Comparison of ENCODE assay signal across 16 mouse cellular contexts in the genomic region with DNA sequence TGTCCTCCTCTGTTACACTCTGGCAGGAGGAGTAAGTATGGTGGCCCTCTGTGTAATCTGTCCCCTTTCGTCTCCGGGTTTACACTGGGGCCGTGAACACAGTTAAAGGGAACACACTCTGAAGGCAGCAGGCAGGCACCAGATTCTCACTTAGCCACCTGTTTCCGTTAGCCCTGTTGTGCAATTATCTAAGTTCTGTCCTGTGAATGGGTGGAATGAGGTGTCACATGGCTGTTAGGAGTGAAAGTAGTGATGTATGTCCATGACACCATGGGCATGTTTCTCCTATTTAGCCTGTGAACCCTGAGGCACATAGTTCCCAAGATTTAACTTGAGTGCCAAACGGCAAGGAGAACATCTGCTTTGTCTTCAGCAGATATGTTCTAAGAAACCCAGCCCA. TPM values are rescaled to one million over a fixed set of nuclear protein-coding genes. Genes with fewer than 3 reads are reported as not detected.
DNase-seq lines count a peak whose midpoint lies in the region; ATAC-seq and TF ChIP-seq lines count a peak whose summit lies in the region.
"Had no signal": no experiment of that assay in that cellular context is flagged by ENCODE, and none has a peak within 500 bp of the region (broad histone marks: within the 10 kb centered on the region; RNA-seq: fewer than 3 reads in every experiment).

No protein-coding gene starts in this region.

- no peak for TF ChIP-seq POLR2A in heart, adult 2 months (IDR thresholded peaks at IDR 0.05; ENCODE audit: insufficient read depth, low read depth, low read length)

- peaks cover 9% of the 10 kb centered on the region for H3K79me2 ChIP-seq in heart, adult 2 months (replicated peaks; ENCODE audit: control insufficient read depth, insufficient read depth, low read length)

- intact Hi-C loops in heart, adult 2 months (cut with DNase I) = loop anchor here (5.0 kb wide), 1 partner anchor 53 kb away; no protein-coding TSS in a partner anchor

- no peak for TF ChIP-seq CTCF in heart, postnatal 0 days (IDR thresholded peaks at IDR 0.05; ENCODE audit: low read depth)
- TF ChIP-seq CTCF in heart, adult 2 months (IDR thresholded peaks at IDR 0.05) = no peak
- no peak for TF ChIP-seq CTCF in liver, embryonic 14.5 days (IDR thresholded peaks at IDR 0.05; ENCODE audit: low read depth)

- H3K9ac ChIP-seq in heart, postnatal 0 days (replicated peaks; ENCODE audit: low read depth, low read length) = no peak overlapping the region
- H3K9ac ChIP-seq in heart, adult 2 months (ENCODE audit: low read depth, low read length) = no peak overlapping the region
- H3K9ac ChIP-seq in liver, embryonic 14.5 days (replicated peaks) = no peak overlapping the region
- H3K9ac ChIP-seq in hindbrain, embryonic 11.5 days (ENCODE audit: low read depth, low read length) = no peak overlapping the region
- H3K9ac ChIP-seq: limb, embryonic 15.5 days had no signal

- peaks cover 28% of the 10 kb centered on the region for H3K4me1 ChIP-seq in heart, postnatal 0 days (ENCODE audit: control insufficient read depth, insufficient read depth)
- peaks cover 14% of the 10 kb centered on the region for H3K4me1 ChIP-seq in heart, adult 2 months (ENCODE audit: control insufficient read depth, insufficient read depth, low read length)
- H3K4me1 ChIP-seq in liver, embryonic 14.5 days (replicated peaks; ENCODE audit: control insufficient read depth in 2 of 2, insufficient read depth in 2 of 2, low read length in 1 of 2) = peaks cover 13 to 46% of the 10 kb centered on the region in 2 experiments
- no peaks in the 10 kb centered on the region for H3K4me1 ChIP-seq in hindbrain, embryonic 11.5 days (replicated peaks; ENCODE audit: control insufficient read depth, insufficient read depth, low read length)

- no peak for DNase-seq in heart, postnatal 0 days (ENCODE audit: low spot score)
- DNase-seq in heart, adult 2 months = no peak
- DNase-seq in liver, embryonic 14.5 days (ENCODE audit: low read depth in 3 of 3, low spot score in 3 of 3) = no peak
- peak; percentile 87 for DNase-seq in thymus, postnatal 0 days (ENCODE audit: low spot score)
- no peak for DNase-seq in embryo, embryonic 10 days (ENCODE audit: low spot score)
- DNase-seq in hindbrain, embryonic 11.5 days (ENCODE audit: low spot score) = no peak
- DNase-seq in layer of hippocampus, adult 18-20 months (ENCODE audit: low spot score in 2 of 2) = no peak
- DNase-seq: adrenal gland, adult 8-10 months; B cell, adult 2 months; heart, adult 18-20 months; heart, postnatal 4 days; kidney, postnatal 36 days had no signal

- 62% methylated on average over 5 of the region's 5 CpGs for WGBS in heart, postnatal 0 days
- WGBS in heart, adult 2 months = 74% methylated on average over 5 of the region's 5 CpGs
- WGBS in liver, embryonic 14.5 days (ENCODE audit: insufficient replicate concordance) = 39% methylated on average over 5 of the region's 5 CpGs
- WGBS in hindbrain, embryonic 11.5 days = 82% methylated on average over 5 of the region's 5 CpGs

- no peak for ATAC-seq in heart, postnatal 0 days (ENCODE audit: insufficient read depth, low read depth)
- ATAC-seq in CD4-positive, CD25-positive, alpha-beta regulatory T cell, adult 4 months = peak; percentile 68
- peak; percentile 42; the same call in 1 of the 2 replicates for ATAC-seq in liver, embryonic 14.5 days (ENCODE audit: insufficient read depth)
- no peak for ATAC-seq in hindbrain, embryonic 11.5 days (ENCODE audit: low FRiP score)
- ATAC-seq: intestine, postnatal 0 days had no signal

- H3K4me3 ChIP-seq in heart, postnatal 0 days (ENCODE audit: low read depth, low read length) = no peak overlapping the region
- no peak overlapping the region for H3K4me3 ChIP-seq in heart, adult 2 months
- no peak overlapping the region for H3K4me3 ChIP-seq in liver, embryonic 14.5 days (ENCODE audit: insufficient read depth in 1 of 2, low read depth in 2 of 2, low read length in 2 of 2)
- no peak overlapping the region for H3K4me3 ChIP-seq in hindbrain, embryonic 11.5 days (ENCODE audit: low read depth, low read length)
- H3K4me3 ChIP-seq: limb, embryonic 15.5 days had no signal

- peak overlapping the region; percentile 28; the same call in 1 of the 2 replicates for H3K27ac ChIP-seq in heart, postnatal 0 days (ENCODE audit: low read depth)
- no peak overlapping the region for H3K27ac ChIP-seq in heart, adult 2 months
- H3K27ac ChIP-seq in liver, embryonic 14.5 days = no peak overlapping the region
- no peak overlapping the region for H3K27ac ChIP-seq in hindbrain, embryonic 11.5 days (ENCODE audit: low read depth, low read length)
- H3K27ac ChIP-seq: limb, embryonic 15.5 days; stomach, postnatal 0 days had no signal

- no peak for TF ChIP-seq EP300 in heart, postnatal 0 days (IDR thresholded peaks at IDR 0.05; ENCODE audit: low read depth)
- TF ChIP-seq EP300 in heart, adult 2 months (IDR thresholded peaks at IDR 0.05; ENCODE audit: insufficient read depth, low read depth, low read length) = no peak
- no peak for TF ChIP-seq EP300 in liver, embryonic 14.5 days (IDR thresholded peaks at IDR 0.05; ENCODE audit: low read depth)

- H3K36me3 ChIP-seq in heart, postnatal 0 days (replicated peaks; ENCODE audit: control insufficient read depth, insufficient read depth, low read length) = no peaks in the 10 kb centered on the region
- H3K36me3 ChIP-seq in heart, adult 2 months (ENCODE audit: control insufficient read depth, insufficient read depth, low read length) = peaks cover 13% of the 10 kb centered on the region
- H3K36me3 ChIP-seq in liver, embryonic 14.5 days (replicated peaks; ENCODE audit: control insufficient read depth, insufficient read depth, low read depth) = no peaks in the 10 kb centered on the region
- H3K36me3 ChIP-seq in hindbrain, embryonic 11.5 days (ENCODE audit: control insufficient read depth, insufficient read depth, low read length) = no peaks in the 10 kb centered on the region
- H3K36me3 ChIP-seq: limb, embryonic 15.5 days had no signal

- H3K4me2 ChIP-seq in heart, postnatal 0 days (ENCODE audit: low read depth, low read length) = no peak overlapping the region
- no peak overlapping the region for H3K4me2 ChIP-seq in liver, embryonic 14.5 days (ENCODE audit: low read depth)
- no peak overlapping the region for H3K4me2 ChIP-seq in hindbrain, embryonic 11.5 days (replicated peaks; ENCODE audit: low read depth, low read length)
- H3K4me2 ChIP-seq: limb, embryonic 15.5 days had no signal

- H3K27me3 ChIP-seq in heart, postnatal 0 days (ENCODE audit: control insufficient read depth, insufficient read depth, low read length) = no peaks in the 10 kb centered on the region
- H3K27me3 ChIP-seq in heart, adult 2 months (ENCODE audit: control insufficient read depth, insufficient read depth, low read length) = no peaks in the 10 kb centered on the region
- no peaks in the 10 kb centered on the region for H3K27me3 ChIP-seq in liver, embryonic 14.5 days (ENCODE audit: control insufficient read depth, insufficient read depth, low read length)
- H3K27me3 ChIP-seq in hindbrain, embryonic 11.5 days (ENCODE audit: control insufficient read depth, insufficient read depth, low read length) = no peaks in the 10 kb centered on the region
- H3K27me3 ChIP-seq: limb, embryonic 15.5 days had no signal

- no peaks in the 10 kb centered on the region for H3K9me3 ChIP-seq in heart, postnatal 0 days (replicated peaks; ENCODE audit: control insufficient read depth, low read length)
- H3K9me3 ChIP-seq in liver, embryonic 14.5 days (ENCODE audit: control insufficient read depth, low read length) = no peaks in the 10 kb centered on the region
- no peaks in the 10 kb centered on the region for H3K9me3 ChIP-seq in hindbrain, embryonic 11.5 days (ENCODE audit: control insufficient read depth, low read length)
- H3K9me3 ChIP-seq: limb, embryonic 15.5 days had no signal

RNA-seq across cellular contexts. Expression of gene Nck2, which starts 55.7 kb away (rescaled TPM):
- total RNA-seq in heart, postnatal 0 days (2014; rRNA removed; ENCODE audit: low replicate concordance) = 47.8 and 49.7 TPM in 2 replicates
- polyA plus RNA-seq in heart, postnatal 0 days (2015; fragmentation: Nextera tagmentation; extraction: Ambion mirVana) = 17.6 and 17.7 TPM in 2 replicates
- 10 to 100 TPM; 11.9 to 15.3 TPM for total RNA-seq in heart, adult 2 months (2021)
- 11.7 and 12.9 TPM in 2 replicates for polyA plus RNA-seq in heart, adult 2 months (2012; rRNA removed)
- 10 to 100 TPM; 16.0 to 22.3 TPM for polyA plus RNA-seq in CD4-positive, CD25-positive, alpha-beta regulatory T cell, adult 4 months (2017; shearing (Covaris generic))
- 8.4 and 9.2 TPM in 2 replicates for polyA plus RNA-seq in liver, embryonic 14.5 days (2012; rRNA removed)
- 9.0 and 10.5 TPM in 2 replicates for polyA plus RNA-seq in liver, embryonic 14.5 days (2014; fragmentation: Nextera tagmentation; extraction: Ambion mirVana)
- 85.5 and 103 TPM in 2 replicates for polyA plus RNA-seq in thymus, postnatal 0 days (2015; fragmentation: Nextera tagmentation; extraction: Ambion mirVana)
- 31.9 and 35.5 TPM in 2 replicates for polyA plus RNA-seq in hindbrain, embryonic 11.5 days (2014; fragmentation: Nextera tagmentation; extraction: Ambion mirVana)
- 10 to 100 TPM; 48.9 to 54.9 TPM for total RNA-seq in layer of hippocampus, adult 18-20 months (2021)

Comparison
In these comparisons a context has a peak if more than half of its experiments do, and no peak if none do; other contexts are left out.
1. ATAC-seq: peak in CD4-positive, CD25-positive, alpha-beta regulatory T cell, adult 4 months (single experiment) and liver, embryonic 14.5 days (single experiment); none in heart, postnatal 0 days (single experiment) and hindbrain, embryonic 11.5 days (single experiment).